Mouse (Mus musculus): ENCODE measurements around the gene Mpzl1.
"Not testable (repeated sequence)": the region's sequence is repeated elsewhere in the genome, so short reads cannot be mapped to it uniquely, and the experiment has no call there.

Mpzl1 gene

DNA sequence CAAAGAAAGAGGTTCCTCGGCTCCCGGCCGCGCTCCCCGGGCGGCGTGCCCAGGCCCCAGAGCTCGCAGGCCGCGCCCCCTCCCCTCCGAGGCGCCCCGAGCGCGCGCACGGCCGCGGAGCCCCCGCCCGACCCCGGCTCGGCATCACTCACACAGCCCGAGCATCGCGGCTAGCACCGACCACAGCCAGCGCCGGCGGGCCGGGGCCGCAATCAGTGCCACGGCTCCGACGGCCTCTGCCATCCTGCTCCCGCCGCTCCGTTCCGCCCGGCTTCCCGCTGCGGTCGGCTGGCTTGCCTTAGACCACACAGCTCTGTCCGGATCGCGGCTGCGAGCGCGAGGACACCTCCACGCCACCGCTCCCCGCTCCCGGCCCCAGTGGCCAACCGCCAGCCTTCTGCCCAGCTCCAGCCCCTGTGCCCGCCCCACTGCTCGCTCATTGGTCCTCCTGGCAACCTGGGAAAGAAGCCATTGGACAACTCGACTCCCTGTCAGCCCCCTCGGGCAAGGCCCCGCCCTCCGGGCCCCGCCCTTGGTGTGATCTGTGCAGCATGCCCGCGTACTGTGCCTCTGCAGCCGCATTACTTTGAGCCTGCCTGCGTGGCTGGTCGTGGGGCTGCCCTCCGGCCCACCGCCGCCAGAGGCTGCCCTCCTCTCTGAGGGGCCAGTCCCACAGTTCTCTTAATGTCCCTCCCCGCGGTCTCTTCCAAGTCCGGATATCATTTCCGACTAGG, at the start of gene Mpzl1:
TSS of gene Mpzl1 (minus strand) at position 388 of the 734 bp plus-strand sequence.
- DNase-seq (ENCODE audit: low spot score in 2 of 2): peak; percentile 97 to 99

GRCm38 (mm10) chr1:165682056-165682853, 47.9 kb upstream of the Mpzl1 start:
- DNase-seq (ENCODE audit: low spot score in 2 of 2): no peak

DNA sequence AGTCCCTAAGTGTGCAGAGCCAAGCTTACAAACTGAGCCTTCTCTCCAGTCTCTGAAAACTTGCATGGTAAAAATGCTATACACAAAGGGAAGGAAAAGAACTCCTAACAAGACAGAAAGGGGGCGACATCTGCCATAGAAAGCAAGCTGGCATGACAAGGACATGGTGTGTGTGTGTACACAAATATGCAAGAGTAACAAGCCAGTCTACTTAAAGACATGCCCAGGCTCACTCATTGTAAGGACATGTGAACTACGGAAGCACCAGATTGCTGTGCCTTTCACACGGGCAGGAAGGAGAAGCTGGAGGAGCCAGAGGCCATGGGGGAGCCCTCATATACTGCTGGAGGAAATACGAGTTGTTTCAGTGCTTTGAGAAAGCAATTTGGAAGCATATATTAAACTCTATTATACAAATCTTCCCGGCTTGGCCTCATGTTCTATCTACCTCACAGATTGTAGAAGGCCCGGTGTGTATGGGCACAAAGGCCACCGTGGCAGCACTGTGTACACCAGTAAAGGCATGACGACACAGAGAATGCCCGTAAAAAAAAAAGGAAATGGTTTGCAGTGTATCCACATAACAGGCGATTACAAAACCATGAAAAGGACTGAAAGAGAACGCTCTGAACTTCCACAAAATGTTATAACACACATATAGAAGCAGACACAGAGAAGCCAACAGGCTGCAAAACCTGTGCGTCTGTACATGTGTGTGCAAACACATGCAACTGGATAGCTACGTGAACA, 46.9 kb upstream of the Mpzl1 start:
- no peak for DNase-seq (ENCODE audit: low spot score in 2 of 2)

- not testable (repeated sequence) for DNase-seq (ENCODE audit: low spot score in 2 of 2)
These were observed 45.7 kb upstream of the Mpzl1 start for GRCm38 (mm10) chr1:165680086-165680485.

- DNase-seq (ENCODE audit: low spot score in 2 of 2): no peak
These were observed 45.3 kb upstream of the Mpzl1 start for GRCm38 (mm10) chr1:165679618-165679997.

- DNase-seq (ENCODE audit: low spot score in 2 of 2): no peak
These were observed 44.7 kb upstream of the Mpzl1 start for GRCm38 (mm10) chr1:165678861-165679617.

GRCm38 (mm10) chr1:165677558-165677957, 43.2 kb upstream of the Mpzl1 start:
- DNase-seq (ENCODE audit: low spot score in 2 of 2): no peak

- no peak for DNase-seq (ENCODE audit: low spot score in 2 of 2)
These were observed 42.7 kb upstream of the Mpzl1 start for GRCm38 (mm10) chr1:165676993-165677392.

DNA sequence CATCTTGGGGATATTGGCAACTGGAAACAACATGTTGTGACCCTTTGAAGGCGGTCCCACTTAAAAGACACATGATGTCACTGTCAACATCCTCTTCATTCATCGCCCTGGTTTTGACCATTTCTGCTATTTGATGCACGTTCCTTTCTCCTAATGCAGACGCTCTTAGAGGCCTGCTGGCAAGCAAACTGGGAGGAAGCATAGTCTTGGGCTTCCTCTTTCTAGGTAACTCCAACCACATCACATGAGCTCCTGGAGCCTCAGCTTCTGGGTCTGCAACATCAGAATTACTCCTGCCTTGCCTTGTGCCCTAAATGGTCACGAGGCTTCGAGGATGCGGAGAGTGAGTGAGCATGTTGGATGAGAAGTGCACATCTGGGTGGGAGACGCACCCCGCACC, 40.8 kb upstream of the Mpzl1 start:
- no peak for DNase-seq (ENCODE audit: low spot score in 2 of 2)

GRCm38 (mm10) chr1:165672355-165672754, 38.0 kb upstream of the Mpzl1 start:
- DNase-seq (ENCODE audit: low spot score in 2 of 2): no peak

DNA sequence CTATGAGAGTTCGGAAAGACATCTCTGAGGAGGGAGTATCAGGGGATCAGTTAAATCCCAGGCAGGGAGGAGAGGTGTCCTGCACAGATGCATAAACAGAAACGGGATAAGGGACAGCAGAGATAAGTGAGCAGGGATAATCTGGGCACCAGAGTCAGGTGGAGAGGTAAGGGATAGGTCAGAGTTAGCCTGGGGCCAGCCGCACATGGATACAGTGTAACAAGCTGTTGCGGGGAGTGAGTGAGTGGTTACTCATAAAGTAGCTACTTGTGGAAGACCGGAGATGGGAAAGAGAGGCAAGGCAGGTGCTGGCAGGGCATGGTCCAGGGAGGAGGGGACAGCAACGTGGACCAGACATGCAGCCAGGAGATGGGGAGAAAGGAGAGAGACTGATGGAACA, 35.7 kb upstream of the Mpzl1 start:
- DNase-seq (ENCODE audit: low spot score in 2 of 2): no peak

GRCm38 (mm10) chr1:165668904-165669303, 34.6 kb upstream of the Mpzl1 start:
- no peak for DNase-seq (ENCODE audit: low spot score in 2 of 2)

GRCm38 (mm10) chr1:165667380-165667779, 33.0 kb upstream of the Mpzl1 start:
- DNase-seq (ENCODE audit: low spot score in 2 of 2): no peak

DNA sequence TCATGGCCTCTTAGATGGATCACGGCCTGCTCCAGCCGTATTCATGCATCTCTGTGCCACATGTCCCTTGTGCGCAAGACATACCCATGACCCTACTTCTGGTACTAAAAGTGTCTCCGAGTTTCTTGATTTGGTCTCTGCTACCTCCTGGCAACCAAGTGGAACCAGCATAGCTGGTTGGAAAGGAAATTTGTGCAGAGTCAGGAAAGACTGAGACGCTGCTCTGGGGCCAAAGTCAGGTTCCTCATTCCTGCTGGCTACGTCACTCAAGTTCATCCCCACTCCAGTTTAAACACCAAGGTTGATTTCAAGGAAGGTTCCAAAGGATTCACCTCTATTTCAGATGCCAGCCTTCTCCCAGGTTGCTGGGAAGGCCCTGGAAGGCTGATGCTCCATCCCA, 32.6 kb upstream of the Mpzl1 start:
- no peak for DNase-seq (ENCODE audit: low spot score in 2 of 2)

DNA sequence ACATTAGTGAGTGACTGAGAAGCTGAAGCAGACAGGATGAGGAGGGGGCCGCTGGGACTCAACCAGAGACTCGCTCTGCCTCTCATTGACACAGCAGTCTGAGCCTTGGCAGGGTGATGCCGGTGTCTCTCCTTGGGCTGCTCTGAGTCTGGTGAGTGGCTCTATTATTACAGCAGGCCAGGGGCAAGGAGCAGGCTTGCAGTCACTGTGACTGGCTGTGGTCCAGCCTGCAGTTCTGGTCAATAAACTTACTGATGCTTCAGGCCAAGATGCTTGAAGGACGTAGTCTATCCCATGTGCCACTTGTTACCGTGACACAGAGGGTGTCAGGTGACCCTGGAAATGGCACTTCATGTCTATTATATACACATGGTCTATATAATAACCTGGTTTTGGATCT, 31.4 kb upstream of the Mpzl1 start:
- no peak for DNase-seq (ENCODE audit: low spot score in 2 of 2)

- no peak for DNase-seq (ENCODE audit: low spot score in 2 of 2)
These were observed 28.9 kb upstream of the Mpzl1 start for GRCm38 (mm10) chr1:165663277-165663676.

GRCm38 (mm10) chr1:165662426-165663192, 28.3 kb upstream of the Mpzl1 start:
- DNase-seq (ENCODE audit: low spot score in 2 of 2): no peak

- no peak for DNase-seq (ENCODE audit: low spot score in 2 of 2)
These were observed 27.4 kb upstream of the Mpzl1 start for GRCm38 (mm10) chr1:165661725-165662124.

GRCm38 (mm10) chr1:165661191-165661590, 26.9 kb upstream of the Mpzl1 start:
- DNase-seq (ENCODE audit: low spot score in 2 of 2): no peak

GRCm38 (mm10) chr1:165660774-165661173, 26.4 kb upstream of the Mpzl1 start:
- DNase-seq (ENCODE audit: low spot score in 2 of 2): no peak

- peak; percentile 29 to 31 for DNase-seq (ENCODE audit: low spot score in 2 of 2)
These were observed 24.3 kb upstream of the Mpzl1 start for GRCm38 (mm10) chr1:165658602-165659001.
